Mouse (Mus musculus): ENCODE measurements around the gene A830005F24Rik.
"Not testable (repeated sequence)": the region's sequence is repeated elsewhere in the genome, so short reads cannot be mapped to it uniquely, and the experiment has no call there.

A830005F24Rik gene

DNA sequence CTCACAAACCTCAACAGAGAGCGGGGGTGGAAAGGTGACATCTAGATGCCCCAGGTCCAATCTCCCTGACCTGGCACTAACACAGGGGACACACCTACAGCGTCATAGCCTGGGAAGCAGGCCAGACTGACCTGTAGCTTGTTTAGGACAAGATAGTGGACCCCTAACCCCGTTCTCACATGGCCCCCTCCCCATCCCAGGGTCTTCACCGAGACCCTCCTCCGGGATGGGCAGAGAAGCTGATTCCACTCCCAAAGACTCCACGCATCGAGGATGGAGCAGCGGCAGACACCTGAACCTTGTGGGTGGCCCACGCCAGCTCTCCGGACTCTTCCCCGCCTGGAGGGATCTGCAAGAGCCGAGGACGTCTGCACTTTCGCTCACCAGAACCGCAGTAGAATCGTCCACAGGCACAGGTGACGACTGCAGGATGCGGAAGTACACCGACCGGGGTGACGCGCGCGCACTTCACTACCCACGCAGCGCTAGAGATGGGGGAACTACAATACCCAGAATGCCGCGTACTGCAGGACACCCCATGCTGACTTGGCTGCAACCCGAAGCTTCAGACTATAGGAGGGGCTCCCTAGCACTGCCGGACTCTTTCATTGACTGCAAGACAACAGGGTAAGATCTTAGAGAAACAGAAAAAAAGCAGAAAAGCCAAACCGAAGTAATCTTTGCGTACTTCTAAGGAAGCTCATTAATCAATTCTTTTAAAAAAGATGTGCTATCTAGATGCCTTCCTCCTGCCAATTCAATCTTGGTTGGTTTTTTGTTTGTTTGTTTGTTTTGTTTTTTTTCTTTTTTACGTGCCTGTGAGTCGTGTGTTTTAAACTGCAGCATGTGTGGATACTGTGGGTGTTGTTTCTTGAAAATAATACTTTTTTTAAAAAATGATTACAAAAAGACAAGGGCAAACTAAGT is at the start of gene A830005F24Rik, which contains the start of gene Zfp169:
A830005F24Rik (plus strand) TSS at position 568 of the 927 bp plus-strand sequence.
Zfp169 (minus strand) TSS at position 449 of the 927 bp plus-strand sequence.
- DNase-seq: peak; percentile 90 to 92

DNA sequence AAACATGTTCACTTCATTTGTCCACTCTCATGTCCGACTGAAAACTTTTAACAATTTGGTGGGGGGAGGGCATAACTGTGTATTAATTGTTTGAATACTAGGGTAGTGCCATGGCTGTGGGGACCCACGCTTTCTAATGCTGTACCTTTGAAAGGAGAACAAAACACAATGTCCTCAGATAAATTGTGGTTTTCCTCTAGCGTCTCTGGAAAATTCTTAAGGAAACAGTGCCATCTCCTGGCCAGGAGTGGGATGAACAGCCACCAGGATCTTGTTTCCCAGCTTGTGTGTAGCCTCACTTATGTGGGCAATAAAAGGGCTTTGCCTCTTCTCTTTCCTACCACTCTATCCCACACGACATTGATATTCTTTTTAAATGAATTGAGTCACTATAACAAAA is 49.2 kb upstream of the A830005F24Rik start:
- DNase-seq: peak; percentile 54 to 76

DNA sequence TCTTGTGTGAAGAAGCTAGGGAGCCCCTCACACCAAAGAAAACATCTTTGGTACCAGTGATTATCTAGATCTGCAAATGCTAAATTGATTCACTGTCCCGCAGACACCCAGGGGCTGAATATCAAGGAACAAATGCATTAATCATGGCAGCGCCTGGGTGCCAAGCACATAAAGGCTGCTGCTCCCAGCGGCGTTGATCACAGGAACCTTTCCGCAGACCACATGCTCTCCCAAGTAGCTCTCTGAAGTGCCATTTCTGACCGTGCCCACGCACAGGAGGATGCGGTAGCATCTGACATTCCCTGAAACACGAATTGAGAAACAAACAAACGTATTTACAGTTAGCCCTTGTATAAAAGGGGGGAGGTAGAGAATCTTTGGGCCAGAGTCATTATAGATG is 47.2 kb upstream of the A830005F24Rik start:
- DNase-seq: no peak

DNA sequence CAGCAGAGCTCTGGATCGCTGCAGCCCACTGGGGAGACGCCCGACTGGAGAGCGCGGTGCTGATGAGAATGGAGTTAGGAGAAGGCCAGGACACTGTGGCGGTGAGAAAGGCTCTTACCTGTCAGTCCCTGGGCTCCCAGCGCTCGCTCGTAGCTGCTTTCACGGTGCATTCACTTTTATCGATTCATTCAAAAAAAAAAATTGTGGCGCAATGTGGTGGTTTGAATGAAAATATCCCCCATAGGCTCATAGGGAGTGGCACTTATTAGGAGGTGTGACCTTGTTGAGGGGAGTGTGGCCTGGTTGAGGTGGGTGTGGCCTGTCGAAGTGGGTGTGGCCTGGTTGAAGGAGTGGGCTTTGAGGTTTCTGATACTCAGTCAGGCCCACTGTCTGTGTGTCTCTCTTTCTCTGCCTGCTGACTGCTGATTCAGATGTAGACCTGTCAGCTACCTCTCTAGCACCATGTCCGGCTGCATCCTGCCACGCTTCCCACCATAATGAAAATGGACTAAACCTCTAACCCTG is 44.7 kb upstream of the A830005F24Rik start:
- DNase-seq: no peak

GRCm38 (mm10) chr13:48483606-48484005 is 29.8 kb upstream of the A830005F24Rik start:
- DNase-seq: no peak

DNA sequence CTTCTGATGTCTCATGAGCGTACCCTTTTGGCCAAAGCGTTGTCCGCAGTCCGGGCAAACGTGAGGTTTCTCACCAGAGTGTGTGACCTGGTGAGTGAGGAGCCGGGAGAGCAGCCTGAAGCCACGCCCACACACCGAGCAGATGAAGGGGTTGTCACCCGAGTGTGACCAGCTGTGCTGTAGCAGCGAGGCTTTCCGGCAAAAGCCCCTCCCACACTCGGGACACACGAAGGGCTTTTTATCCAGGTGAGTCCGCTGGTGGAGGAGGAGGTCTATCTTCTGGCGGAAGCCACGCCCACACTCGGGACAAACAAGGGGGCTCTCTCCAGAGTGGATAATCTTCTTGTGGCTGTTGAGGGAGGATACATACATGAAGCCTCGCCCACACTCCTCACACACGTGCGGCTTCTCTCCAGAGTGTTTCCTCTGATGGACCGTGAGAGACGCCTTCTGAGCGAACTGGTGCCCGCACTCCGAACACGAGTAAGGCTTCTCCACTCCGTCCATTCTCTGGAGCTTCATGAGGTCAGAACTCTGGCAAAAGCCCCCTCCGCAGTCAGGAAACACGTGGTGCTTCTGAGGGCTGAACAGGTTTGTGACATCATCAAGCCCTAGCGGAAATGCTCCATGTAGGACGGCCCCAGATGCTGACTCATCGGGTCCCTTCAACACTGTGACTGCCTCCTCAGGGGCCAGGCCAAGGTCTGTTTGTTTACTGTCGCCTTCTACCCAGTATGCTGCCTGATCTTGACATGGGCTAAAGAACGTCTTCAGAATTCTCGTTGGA is 22.8 kb upstream of the A830005F24Rik start:
- no peak for DNase-seq

GRCm38 (mm10) chr13:48493183-48493582 is 20.2 kb upstream of the A830005F24Rik start:
- DNase-seq: no peak

DNA sequence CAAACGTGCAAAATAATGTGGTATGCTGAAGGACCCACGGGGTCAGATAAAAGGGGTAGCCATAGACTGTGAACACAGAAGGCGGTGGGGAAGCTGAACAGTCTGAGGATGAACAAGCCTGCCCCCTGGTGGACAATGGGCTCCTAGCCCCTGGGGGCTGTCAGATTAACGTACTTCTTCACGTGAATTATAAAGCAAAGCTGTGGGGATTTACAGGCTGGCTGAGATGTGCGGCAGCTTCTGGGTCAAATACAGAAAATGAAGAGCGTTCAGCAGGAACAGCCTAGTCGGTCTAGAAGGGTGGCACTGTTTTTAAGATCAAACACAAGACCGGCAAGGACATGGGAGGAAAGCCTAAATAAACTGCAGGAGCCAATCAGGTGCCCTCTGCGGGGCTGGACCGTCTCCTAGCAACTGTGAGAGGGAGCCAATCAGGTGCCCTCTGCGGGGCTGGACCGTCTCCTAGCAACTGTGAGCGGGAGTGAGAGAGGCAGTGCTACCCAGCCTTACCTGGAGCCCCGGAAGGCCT is 15.6 kb upstream of the A830005F24Rik start:
- peak; percentile 36 to 80 for DNase-seq

DNA sequence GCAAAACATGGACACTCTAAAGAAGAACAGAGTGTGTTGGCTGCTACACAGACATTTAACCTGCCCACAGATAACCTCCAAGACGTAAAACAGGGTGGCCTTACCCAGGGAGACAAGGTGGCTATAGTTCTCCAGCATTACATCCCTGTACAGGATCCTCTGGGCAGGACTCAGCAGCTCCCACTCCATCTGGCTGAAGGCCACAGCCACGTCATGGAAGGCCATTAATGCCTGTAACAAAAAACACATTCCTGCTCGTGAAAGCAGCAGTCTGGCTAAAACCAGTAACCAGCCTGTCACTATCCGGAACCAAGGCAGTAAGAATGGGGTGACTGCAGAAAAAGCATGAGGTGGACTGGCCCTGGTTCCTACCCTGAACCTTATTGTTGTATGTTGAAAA is 14.7 kb upstream of the A830005F24Rik start:
- DNase-seq: peak; percentile 80 to 82

GRCm38 (mm10) chr13:48502422-48502821 is 10.9 kb upstream of the A830005F24Rik start:
- DNase-seq: no peak

DNA sequence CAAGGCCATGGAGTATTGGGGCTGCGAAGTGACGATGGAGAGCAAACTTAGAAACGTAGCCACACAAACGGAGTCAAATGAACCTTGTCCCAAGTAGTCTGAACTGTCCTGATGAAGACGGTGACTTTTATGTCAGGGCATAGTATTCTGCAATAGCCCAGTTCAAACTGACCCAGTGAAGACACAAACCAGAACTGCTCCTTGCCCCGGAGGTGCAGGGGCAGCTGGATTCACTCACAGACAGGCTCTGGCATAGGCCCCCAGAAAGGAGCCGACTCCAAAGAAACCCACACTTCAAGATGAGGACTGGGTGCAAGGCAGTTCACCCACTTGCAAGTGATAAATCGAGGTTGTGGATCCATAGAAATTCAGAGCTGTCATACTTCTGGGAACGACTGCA is 4.7 kb upstream of the A830005F24Rik start:
- DNase-seq: no peak

DNA sequence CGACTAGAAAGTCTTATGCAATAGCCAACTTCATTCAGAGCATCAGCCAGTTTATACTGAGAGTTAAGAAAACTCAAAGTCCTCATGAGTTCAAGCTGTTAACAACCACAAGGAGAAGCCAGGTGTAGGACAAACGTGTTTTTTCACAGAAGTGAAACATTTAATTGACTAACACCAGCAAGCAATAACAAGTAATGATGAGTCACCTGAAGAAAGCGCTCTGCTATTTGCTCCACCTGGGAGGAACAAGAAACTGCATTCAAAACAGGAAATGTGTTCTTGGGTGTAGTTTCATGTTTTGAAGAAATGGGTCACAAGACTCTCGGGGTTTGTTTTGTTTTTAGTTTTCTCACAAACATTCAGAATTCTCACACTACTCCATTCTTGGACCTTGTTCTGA is 2.5 kb downstream of the A830005F24Rik start:
- DNase-seq: no peak

GRCm38 (mm10) chr13:48519122-48519521 is 5.8 kb downstream of the A830005F24Rik start:
- DNase-seq: not testable (repeated sequence)

DNA sequence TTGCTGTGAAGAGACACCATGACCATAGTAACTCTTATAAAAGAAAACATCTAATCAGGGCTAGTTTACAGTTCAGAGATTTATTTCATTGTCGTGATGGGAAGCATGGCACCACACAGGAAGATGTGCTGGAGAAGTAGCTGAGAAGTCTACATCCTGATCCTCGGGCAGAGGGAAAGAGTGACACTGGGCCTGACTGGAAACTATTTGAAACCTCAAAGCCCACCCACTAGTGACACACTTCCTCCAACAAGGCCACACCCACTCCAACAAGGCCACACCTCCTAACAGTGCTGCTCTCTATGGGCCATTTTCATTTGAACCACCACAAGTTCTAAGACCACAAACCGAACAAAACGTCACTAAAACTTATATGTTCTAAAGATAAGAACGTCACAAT is 12.4 kb downstream of the A830005F24Rik start:
- no peak for DNase-seq

DNA sequence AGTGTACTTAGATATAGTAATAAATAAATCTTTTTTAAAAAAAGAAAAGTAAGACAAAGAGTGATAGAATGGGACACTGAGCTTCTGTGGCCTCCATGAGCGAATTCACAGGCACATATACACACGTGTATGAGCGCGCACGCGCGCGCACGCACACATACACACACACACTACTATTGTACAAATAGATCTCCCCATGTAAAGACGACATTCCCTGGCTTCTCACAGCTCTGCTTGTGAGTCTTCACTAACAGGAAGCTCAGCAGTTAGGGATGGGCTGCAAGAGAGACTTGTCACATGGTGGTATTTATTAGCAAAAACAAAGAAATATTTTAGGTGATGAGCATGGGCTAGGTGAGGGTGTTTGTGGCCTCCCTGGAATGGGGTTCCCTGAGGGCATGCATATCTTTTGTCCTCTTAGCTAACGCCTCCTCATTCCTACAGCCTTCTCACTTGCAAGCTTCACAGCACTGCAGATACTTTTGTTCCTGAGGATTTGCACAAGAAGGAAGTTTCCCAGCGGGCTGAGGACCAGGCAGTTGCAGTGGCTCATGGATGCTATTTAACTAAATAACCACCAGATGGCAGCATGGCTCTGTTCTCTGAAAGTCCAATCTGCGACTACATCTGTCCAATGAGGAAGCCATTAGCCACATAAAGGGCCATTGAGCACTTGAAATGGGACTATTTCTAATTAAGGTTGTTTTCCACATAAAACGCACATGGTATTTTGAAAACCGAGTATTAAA is 14.9 kb downstream of the A830005F24Rik start:
- DNase-seq: peak; percentile 67 to 78

DNA sequence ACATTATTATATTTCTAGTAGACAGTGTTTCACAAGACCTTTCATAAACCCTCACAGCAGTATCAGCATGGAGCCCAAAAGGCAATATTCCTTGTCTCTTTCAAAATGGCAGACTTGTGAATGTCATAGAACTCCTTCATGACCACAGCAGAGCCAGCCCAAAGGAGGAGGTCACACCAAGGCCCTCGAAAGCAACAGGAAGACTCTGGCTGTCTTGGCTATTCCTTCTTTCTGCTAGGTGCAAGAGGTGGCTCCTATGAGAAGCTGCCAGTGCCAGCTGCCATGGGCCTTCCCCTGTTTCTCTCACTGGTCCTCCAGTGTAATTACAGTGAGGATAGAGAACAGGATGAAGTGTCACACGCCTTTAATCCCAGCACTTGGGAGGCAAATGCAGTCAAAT is 15.7 kb downstream of the A830005F24Rik start:
- no peak for DNase-seq

GRCm38 (mm10) chr13:48530685-48531084 is 17.3 kb downstream of the A830005F24Rik start:
- DNase-seq: peak; percentile 43 to 68

DNA sequence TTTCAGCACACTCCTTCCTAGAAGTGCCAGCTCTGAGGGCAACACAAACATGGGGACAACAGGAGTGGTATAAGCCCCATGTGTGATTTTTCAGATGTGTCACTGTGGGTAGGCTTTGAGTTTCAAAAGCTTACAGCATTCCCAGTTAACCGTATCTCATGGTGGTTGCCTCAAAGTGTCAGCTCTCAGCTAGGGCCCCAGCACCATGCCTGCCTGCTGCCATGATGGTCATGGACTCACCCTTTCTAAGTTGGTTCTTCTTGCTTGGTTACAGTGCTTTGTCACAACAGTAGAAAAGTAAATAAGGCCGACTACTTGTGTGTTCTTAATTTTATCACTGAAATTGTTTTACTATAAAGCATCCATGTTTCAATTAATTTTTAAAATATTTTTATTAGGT is 18.1 kb downstream of the A830005F24Rik start:
- DNase-seq: no peak

DNA sequence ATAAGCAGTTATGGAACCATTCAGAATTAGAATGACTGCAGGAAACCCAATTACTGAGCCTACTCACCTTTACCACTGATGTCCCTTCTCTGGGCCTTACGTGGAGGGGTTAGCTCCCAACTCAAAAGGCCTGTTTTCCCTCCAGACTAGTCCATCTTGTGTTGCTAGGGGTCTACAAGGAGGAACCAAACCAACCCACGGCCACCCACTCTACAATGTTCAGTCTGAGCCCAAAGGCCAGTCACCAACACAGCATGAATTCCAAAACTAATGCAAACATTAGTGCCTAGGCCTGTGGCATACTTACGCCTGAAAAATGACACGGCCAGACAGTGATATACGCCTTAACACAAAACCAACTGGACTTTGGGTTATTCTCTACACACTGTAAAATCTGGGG is 20.1 kb downstream of the A830005F24Rik start:
- DNase-seq: no peak

DNA sequence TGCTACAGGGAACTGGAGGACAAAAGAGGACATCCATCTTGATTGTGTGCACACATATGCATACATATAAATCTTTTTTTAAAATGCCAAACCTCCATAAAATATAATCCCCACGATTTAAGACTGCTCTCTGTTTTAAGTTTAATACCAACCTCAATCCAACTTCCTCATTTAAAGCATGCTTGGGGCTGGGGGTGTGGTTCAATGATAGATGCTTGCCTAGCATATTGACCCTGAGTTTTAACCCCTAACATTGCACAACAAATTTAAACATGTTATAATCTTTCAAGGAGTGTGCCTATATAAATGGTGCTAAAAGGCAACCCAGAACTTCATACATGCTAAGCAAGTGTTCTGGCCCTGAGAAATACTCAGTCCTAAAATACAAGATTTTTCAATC is 27.1 kb downstream of the A830005F24Rik start:
- DNase-seq: no peak

GRCm38 (mm10) chr13:48544391-48544790 is 31.0 kb downstream of the A830005F24Rik start:
- no peak for DNase-seq

- no peak for DNase-seq
Observed at GRCm38 (mm10) chr13:48544867-48545266, 31.5 kb downstream of the A830005F24Rik start.

All from kidney, postnatal 36 days (tissue).